Mouse (Mus musculus) cerebellum, postnatal 36 days (tissue): ENCODE results near the gene Hspa1l.
"Not testable (repeated sequence)": the region's sequence is repeated elsewhere in the genome, so short reads cannot be mapped to it uniquely, and the experiment has no call there.

Experiments
- DNase-seq, 2 experiments: peaks; one replicate each; pipeline ENCODE4 v3.0.0; 2021 to 2022; ENCODE audit warnings: mixed read lengths in 2 of 2

Gene Hspa1l

DNA sequence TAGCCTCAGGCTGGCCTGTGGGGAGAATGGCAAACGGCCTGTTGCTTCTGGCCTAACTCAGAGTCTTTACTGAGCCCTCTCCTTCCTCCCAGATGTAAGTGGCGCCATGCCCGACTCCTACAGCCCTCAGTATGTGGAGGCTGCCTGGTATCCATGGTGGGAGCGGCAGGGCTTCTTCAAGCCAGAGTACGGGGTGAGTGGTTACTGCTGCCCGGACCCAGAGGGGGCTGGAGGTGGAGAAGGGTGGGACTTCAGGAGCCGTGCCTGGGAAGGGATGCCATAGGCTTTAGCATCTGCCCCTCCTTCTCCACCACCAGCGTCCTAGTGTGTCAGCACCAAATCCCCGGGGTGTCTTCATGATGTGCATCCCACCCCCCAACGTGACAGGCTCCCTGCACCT, 32.7 kb downstream of the Hspa1l start:
- no peak for DNase-seq

DNA sequence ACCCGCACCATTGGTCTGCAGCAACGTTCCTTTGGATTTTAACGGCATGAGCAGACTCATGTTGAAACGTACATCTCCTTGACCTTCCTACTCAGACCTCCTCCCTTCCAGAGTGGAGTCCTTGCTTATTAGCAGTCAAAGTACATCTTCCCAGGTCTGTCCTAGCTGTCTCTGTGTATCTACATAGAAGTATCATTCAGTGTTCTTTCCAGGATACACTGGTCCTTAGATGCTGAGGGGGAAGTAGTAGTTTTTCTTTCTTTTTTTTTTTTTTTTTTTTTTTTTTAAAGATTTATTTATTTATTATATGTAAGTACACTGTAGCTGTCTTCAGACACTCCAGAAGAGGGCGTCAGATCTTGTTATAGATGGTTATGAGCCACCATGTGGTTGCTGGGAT, 33.4 kb downstream of the Hspa1l start:
- not testable (repeated sequence) for DNase-seq

DNA sequence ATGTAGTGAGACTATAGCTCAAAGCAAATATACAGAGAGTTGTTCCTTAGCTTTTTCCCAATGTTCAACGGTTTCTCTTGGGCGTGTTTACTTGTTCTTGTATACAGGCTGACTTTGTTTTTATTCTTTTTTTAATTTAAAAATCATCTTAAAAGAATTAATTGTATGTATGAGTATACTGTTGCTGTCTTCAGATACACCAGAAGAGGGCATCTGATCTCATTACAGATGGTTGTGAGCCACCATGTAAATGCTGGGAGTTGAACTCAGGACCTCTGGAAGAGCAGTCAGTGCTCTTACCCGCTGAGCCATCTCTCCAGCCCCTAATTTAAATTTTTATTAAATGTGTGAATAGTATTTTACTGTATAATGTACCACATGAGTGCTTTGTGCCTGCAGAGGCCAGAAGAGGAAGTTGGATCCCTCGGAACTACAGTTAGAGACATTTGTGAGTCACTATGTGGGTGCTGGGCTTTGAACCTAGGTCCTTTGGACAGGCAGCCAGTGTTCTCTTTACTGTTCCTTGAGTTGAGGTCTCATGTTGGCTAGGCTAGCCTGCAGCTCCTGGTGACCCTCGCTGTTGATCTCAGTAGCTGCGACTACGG, 35.0 kb downstream of the Hspa1l start:
- no peak for DNase-seq

DNA sequence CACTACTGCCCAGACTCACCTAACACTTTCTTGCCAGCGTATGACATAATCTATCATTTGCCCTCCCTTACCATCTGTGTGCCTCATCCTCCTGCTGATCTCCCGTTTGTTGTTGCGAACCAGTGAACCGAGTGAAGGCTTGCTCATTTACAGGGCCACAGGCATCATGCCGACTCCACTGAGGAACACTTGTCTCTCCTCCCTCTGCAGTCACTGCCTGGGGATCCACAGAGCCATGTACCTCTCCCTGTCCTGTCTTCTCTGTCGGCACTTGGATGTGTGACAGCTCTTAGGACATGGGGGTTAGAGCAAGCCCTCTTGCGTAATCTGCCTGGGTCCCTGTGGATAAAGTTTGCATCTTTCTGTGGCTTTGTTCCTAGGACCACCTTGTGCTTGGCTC, 37.1 kb downstream of the Hspa1l start:
- DNase-seq, result peak; percentile 79 to 81

DNA sequence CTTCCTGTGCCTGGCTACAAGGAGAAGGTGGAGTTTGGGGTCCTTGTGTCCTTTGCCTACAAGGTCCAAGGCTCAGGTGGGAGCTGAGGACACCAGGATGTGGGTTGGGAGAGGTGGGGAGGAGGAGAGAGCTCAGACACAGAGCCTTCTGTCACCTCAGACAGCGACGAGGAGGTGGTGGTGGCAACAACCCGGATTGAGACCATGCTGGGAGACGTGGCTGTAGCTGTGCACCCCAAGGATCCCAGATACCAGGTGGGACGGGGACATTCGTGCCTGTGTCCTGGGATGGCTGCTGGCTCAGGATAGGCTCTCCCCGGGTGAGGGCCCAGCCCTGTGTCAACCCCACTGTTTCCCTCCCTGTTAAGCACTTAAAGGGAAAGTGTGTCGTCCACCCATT, 38.9 kb downstream of the Hspa1l start:
- DNase-seq, result no peak

DNA sequence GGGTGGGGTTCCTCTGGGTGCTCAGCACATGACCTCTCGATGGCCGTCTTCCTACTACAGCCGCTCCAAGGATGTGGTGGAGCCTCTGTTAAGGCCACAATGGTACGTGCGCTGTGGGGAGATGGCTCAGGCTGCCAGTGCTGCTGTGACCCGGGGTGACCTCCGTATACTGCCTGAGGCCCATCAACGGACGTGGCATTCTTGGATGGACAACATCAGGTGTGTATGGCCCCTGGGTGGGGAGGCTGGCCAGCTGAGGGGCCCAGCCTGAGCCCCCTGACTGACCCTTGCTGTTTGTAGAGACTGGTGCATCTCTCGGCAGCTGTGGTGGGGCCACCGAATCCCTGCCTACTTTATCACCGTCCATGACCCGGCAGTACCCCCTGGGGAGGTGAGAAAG, 39.9 kb downstream of the Hspa1l start:
- DNase-seq, result no peak

DNA sequence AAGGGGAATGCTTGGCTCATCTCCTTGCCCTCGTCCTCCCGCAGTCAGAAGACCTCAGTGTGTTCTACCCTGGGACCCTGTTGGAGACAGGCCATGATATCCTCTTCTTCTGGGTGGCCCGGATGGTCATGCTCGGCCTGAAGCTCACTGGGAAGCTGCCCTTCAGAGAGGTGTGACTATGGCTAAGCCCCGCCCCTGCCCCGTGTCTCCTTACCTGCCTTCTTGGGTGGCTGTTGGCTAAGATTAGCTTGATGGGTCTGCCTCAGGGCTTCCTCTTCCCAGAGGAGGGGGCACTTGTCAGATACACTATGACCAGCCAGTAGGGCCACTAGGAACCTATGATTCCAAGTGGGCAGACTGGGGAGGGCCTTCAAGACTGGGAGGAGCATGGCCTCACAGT, 40.7 kb downstream of the Hspa1l start:
- no peak for DNase-seq

DNA sequence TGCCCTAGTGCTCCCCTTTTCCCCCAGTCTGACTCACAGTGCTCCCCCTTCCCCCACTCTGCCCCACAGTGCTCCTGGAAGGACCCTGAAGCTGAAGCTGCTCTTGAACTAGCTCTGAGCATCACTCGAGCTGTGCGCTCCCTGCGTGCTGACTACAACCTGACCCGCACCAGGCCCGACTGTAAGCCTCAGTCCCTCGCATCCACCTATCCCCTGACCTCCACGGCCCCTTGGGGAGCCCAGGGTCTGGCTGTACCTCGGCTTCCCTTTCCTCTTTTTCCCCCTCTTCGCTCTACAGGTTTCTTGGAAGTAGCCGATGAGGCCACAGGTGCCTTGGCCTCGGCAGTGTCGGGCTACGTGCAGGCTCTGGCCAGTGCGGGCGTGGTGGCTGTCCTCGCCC, 42.8 kb downstream of the Hspa1l start:
- no peak for DNase-seq

DNA sequence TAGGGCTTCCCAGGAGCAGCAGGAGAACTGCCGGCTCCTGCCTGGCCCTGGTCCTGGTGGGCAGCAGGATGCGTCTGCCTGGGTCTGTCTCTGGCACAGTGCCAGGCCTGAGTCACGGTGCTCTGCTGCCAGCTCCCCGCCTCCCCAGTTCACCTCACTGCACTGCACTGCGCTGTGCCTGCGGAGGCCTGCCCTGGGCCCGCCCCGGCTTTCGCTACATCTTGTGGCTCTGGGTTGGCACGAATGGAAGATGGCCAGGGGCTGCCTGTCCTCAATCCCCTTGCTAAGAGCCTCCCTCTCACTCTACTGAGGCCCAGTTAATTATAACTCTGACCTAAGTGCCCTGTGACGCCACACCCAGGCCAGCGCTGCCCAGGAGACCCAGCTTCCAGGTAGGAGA, 43.9 kb downstream of the Hspa1l start, which contains the start of gene Vwa7:
TSS of gene Vwa7 (plus strand) at position 204 of the 400 bp plus-strand sequence.
- peak; percentile 86 to 89 for DNase-seq

DNA sequence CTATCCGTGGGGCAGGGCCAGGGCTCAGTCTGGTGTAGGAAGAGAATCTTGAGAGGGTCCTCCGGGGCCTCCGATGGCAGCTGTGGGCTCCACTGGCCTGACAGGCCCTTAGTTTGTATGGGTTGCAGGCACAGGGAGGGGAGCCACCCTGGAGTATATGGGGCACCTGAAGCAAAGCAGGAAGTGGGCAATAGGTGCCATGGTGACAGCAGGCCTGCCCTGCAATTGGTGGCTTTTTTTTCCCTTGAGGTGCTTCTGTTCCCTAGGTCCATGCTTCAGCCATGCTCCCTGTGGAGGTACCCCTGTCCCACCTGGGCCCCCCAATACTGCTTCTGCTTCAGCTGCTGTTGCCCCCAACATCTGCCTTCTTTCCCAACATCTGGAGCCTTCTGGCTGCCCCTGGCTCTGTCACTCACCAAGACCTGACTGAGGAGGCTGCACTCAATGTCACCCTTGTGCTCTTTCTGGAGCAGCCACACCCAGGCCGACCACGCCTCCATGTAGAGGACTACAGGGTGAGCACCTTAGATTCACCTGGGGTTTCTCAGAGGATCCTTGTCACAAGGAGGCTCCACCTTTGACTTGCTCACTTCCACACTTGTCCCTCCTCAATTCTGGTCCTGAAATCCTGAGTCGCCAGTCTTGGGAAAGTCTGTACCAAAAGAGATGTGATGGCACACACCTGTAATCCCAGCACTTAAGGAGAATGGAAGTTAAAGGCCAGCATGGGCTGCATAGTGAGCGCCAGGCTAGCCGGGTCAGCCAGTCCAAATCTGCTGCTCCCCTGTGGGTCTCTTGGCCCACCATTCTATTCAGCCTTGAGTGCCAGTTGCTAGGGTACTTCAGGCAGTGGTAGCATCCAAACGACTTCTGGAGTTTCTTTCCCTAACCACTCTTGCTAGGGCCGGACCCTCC, 44.5 kb downstream of the Hspa1l start:
- no peak for DNase-seq

DNA sequence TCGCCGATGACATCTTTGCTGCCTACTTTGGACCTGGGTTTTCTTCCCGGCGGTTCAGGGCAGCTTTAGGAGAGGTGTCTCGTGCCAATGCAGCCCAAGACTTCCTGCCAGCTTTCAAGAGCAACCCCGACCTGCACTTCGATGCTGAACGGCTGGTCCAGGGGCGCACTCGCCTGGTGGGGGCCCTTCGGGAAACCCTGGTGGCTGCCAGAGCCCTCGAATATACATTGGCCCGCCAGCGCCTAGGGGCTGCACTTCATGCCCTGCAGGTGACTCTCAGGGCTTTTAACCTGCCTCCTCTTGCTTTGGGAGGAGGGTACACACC, 45.2 kb downstream of the Hspa1l start:
- DNase-seq, result peak in 1 of 2 experiments; percentile 27

DNA sequence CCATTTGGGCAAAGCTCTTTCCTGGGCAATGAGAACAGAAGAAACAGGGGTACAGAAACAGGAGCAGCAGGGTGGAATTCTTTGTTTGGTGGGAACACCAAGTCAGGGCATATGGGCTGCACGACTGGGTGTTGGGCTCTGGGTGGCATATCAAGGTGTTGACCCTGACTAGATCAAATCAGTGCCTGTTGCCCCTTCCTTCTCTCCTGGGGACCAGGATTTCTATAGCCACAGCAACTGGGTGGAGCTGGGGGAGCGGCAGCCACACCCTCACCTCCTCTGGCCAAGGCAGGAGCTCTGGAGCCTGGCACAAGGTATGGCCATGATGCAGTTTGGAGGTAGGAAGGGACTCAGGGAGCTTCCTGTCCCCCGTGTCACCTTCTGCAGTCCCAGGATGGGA, 45.7 kb downstream of the Hspa1l start:
- peak in 1 of 2 experiments; percentile 17 for DNase-seq

DNA sequence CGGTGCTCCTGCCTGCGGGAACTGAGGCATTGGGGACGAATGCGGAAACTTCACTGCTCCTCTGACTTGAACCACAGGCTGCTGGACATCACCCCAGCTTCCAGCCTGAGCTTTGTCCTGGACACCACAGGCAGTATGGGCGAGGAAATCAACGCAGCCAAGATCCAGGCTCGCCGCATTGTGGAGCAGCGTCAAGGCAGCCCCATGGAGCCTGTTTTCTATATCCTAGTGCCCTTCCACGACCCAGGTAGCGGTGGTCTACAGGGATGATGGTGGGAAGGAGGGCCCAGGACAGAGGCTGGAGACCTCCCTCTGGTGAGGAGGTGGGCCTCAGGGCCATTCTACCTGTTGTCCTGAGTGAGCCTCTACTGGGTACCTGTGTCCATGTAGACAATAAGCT, 47.4 kb downstream of the Hspa1l start:
- peak in 1 of 2 experiments; percentile 15 for DNase-seq

DNA sequence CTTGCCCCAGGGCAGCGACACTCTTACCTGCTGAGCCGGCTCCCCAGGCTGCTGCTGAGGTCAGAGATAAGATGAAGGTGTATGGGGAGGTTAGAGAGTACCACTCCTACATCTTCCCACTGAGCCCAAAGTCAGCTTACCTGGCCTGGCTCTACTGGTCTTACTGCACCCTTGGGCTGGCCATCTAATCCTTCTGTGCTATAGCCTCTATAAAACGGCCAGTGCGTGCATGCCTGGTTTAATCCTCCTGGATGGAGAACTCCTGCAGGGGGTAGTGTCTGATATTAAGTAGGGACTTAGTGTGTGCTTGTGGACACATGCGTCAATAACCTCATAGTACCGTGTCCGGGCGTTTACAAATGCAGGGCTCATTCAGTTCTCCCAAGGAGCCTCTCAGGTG, 48.0 kb downstream of the Hspa1l start:
- peak in 1 of 2 experiments; percentile 9 for DNase-seq

DNA sequence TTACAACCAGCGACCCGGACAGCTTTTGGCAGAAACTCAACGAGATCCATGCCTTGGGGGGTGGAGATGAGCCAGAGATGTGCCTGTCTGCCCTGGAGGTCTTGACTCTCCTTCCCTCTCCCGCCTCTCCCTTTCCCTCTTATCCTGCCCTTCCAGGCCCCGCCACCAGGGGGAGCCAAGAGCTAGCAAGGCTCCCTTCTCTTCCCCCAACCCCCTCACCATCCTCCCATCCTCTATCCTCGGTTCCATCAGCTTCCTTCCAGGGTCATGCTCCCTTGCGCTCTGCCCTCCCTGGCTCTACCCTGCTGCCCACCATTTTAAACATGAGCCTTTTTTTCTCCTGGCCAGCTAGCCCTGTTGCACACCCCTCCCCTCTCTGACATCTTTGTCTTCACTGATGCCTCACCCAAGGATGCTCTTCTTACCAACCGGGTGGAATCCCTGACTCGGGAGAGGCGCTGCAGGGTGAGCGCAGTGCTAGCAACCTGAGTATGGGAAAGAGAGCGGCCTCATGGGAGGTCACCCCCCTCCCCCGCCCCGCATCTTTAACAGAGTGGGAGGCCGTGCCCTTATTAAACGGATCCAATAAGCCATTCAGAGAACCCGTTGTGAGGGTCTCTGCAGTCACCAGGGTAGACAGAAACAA, 48.8 kb downstream of the Hspa1l start:
- DNase-seq, result peak; percentile 91

DNA sequence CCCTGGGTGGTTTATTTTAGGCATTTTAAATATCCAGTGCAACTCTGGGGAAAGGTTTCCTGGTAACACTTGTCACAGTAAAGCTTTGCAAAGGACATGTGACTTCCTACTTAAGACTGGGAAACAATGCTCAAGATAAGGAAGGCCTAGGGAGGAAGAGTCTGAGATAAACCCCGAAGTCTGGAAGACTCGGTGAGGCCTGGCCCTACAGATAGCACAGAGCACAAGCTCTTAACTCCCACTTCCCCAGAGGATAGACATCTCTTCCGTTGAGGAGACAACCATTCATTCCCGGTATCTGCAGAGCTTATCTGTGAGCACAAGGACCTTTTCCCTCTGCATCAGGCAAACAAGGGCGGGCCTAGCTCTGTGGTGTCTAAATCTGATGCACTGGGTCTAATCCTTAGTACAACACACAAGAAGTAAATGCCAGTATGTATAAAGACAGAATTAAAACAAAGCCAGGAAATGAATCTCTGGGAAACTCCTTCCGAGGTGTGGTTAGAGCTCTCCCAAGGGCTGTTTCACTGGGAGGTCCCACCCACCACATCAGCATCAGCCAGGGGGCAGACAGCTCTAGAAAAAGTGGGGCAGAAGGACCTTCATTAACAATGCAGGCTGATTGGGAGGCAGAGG, 49.5 kb downstream of the Hspa1l start:
- DNase-seq, result no peak

DNA sequence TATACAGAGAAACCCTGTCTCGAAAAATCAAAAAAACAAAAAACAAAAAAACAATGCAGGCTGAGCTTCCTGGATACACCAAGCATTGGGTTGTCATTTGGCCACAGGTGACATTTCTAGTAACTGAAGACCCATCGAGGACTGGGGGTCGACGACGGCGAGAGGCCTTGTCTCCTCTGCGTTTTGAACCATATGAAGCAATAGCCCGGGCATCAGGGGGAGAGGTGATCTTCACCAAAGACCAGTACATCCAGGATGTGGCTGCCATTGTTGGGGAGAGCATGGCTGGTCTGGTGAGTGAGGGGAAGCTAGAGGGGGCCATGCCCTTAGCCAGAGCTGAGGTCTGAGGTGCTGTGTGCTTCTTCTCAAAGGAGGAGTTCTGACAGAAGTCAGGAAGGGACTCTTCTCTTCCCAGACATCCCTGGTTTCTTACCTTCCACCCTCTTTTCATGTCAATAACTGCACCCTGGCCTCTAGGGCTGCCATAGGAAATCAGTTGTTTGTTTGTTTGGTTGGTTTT, 50.1 kb downstream of the Hspa1l start:
- DNase-seq, result no peak

DNA sequence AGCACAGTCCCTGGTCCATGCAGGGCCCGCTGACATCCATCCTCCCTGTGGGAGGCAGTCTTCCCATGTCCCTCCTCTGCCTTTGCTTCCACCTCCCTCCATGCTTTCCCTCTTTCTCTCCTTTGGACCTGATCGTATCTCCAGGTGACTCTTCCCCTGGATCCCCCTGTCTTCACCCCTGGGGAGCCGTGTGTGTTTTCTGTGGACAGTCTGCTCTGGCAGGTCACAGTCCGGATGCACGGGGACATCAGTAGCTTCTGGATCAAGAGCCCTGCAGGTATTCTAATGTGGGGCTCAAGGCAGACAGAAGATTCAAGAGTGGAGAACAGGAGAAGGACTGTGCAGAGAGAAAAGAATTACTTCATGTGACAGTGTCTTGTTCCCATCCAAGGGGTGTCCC, 50.7 kb downstream of the Hspa1l start:
- DNase-seq, result no peak

DNA sequence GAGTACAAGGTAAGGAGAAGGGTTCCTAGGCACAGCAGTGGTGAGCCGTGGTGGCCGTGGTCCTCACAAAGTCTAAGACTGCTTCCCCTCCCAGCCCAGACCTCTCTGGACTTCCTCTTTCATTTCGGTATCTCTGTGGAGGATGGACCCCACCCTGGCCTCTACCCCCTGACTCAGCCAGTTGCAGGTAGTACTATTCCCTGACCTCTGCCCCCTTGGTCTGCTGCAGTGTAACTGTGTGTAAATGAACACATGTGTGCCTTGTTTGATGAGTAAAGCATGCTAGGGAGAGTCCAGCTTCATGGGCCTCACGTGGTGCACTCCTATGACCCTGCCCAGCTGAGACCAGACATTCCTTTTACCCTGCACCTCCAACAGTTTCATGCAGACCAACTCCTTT, 51.3 kb downstream of the Hspa1l start:
- DNase-seq, result no peak

DNA sequence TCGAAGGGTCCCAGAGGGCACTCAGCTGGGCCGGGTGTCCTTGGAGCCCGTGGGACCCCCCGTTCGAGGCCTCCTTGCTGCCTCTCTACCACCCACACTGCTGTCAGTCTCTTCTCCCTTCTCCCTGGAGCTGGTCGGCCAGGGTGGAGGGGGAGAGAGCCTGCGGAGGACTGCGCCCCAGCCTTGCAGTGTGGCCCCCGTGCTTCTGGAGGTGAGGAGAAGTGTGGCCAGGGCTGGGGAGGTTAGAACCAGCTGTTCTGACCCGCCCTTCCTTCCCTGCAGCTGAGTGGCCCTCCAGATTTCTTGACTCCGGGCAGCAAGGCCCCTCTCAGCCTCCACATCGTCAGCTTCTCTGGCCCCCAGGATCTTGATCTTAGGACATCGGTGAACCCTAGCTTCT, 51.8 kb downstream of the Hspa1l start:
- DNase-seq, result no peak

DNA sequence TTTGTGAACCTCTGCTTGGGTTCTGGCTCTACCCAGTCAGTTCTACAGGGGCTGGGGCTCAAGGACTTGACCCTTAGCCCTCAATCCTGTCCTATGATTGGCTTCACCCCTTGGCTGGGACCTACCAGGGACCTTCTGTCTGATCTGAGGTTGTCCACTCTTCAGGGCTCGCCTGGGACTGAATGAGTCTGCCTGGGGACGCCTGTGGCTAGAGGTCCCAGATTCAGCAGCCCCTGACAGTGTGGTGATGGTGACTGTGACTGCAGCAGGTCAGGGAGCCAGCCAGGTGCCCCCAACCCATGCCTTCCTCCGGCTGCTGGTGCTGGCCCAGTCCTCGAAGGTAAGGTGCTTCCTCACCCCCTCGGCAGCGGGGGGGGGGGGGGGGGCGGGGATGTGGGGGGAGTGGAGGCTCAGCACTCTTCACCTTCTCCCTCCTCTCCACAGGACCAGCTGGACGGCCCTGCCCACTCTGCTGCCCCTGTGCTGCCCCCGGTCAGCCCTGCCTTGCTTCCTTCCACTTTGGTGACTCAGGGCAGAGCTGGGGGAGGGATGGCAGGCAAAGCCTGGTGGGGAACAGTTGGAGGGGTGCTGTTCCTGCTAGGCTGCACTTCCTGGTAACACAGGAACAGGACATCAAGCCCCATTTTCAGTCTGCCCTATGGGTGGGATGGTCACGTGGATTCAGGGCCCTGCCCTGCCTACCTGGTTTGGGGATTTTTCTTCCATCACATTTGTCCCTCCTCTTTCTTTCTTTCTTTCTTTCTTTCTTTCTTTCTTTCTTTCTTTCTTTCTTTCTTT, 52.4 kb downstream of the Hspa1l start:
- no peak for DNase-seq

DNA sequence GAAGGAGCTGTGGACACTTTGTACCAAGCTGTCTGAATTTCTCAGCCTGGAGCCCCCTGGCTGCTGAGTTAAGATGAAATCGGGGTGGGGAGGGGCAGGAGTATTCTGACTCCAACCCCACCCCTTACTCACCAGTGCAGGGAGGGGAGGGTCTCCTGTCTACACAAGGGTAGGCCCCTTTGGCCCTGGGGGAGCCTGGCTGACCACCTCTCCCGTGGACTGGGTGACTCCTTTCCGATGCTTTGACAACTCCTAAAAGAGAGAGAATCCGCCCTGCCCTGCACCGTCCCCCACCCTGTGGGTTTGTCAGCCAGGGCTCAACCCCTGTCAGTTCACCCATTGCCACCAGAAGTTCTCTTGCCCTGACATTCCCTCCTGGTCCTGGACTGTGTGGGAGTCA, 53.7 kb downstream of the Hspa1l start:
- DNase-seq, result no peak
